Mouse (Mus musculus) urinary bladder, postnatal 4 days (tissue): ENCODE results near the gene Ddah2.

ENCODE experiments used
- DNase-seq, 2 experiments: peaks; one replicate each; pipeline ENCODE4 v3.0.0; 2021 to 2022; ENCODE audit warnings: low spot score in 2 of 2

The Ddah2 gene

GRCm38 (mm10) chr17:35077285-35077684 lies 18.4 kb downstream of the Ddah2 start:
- DNase-seq: no peak

DNA sequence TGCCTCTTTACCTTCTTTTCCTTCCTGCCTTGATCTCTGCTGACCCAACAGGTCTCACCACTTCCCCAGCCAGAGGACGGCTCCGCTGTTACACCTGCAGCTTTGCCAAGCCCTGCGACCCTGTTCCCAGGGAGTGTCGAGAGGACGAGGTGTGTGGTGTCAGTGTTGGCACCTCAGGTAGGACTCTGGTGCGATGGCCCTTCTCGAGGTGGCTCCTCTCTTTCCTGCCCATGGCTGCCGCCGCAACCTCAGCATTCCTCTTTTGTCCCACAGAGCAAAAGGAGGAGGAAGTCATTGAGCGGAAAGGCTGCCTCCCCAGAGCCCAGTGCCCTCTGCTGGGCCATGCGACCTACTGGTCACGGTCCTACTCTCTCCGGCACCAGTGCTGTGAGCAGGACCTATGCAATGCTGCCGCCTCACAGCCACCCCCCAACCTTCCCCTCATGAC lies 19.0 kb downstream of the Ddah2 start, which contains the start of gene Ly6g6d:
Gene Ly6g6d (minus strand): TSS at position 280 of the 448 bp plus-strand sequence.
- peak in 1 of 2 experiments; percentile 47 for DNase-seq

- DNase-seq: no peak
Measured at GRCm38 (mm10) chr17:35079778-35080177, 20.9 kb downstream of the Ddah2 start.

DNA sequence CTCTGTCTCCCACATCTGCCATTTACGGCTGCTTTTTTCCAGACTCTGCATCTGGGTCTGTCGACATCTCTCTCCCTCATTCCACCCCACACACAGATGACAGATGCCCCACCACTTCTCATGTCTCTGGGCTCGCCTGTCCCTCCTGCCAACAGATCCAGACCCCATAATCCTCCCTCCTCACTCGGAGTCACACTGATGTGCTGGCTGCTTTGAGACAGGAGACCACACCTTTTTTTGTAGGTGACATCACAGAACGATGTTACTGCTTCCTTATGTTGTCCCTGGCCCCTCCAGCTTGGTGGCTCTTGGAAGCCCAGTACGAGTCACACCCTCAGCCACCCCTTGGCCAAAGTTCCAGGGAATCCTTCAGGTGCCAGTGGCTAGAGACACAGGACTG lies 21.4 kb downstream of the Ddah2 start:
- no peak for DNase-seq

DNA sequence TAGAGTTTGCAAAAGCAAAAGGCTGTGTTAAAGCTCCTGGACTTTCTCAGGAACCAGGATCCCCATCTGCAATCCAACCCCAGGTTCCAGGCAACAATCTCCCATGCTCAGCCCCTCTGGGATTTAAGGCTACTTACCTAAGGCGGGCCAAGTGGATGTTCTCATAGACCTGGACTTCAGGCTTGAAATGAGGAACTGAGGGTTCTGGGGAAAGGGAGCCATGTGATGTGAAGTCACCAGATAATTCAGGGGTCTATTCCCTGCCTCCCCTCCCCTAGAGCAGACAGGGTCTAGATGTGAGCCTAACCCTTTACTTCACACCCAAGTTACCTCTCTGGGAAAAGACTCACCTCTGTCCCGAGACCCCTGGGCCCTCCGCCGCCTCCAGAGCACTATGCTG lies 21.9 kb downstream of the Ddah2 start:
- DNase-seq: no peak

DNA sequence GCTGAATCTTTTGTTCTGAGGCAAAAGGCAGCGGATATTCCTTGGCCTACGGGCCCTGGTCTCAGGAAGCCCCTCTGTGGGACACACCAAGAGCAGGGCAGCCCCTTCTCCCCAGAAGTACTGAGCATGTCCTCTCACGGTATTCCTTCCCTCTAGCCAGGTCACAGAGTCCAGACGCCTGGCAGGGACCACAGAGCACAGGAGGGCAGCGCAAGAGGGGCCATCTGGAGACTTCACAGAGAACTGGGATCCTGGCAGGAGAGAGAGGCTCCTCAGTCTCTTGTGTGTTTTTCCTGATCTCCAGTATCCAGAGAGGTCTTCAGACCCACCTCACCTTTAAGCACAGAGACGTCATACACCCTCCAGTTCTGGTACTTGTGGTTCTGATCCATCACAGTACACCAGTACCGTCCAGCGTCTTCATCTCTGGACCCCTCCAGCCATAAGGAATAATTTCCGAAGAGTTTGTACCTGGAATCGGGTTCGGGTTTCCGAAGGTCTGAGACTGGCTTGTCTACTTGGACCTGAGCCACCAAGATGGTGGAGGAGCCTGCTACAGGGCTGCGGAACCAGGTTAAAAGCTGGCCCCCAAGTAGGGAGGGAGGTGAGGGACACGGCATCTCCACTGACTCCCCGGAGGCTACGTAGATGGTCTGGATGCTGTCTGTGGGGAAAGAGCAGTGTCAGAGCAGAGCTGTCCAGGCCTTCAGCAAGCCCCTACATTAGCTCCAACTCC lies 24.2 kb downstream of the Ddah2 start:
- no peak for DNase-seq

- DNase-seq: no peak
Measured at GRCm38 (mm10) chr17:35083929-35084497, 25.2 kb downstream of the Ddah2 start.

- no peak for DNase-seq
Measured at GRCm38 (mm10) chr17:35085208-35085865, 26.5 kb downstream of the Ddah2 start, which contains the start of gene Ly6g6f. TSS of gene Ly6g6f (minus strand) at chr17:35085610.

DNA sequence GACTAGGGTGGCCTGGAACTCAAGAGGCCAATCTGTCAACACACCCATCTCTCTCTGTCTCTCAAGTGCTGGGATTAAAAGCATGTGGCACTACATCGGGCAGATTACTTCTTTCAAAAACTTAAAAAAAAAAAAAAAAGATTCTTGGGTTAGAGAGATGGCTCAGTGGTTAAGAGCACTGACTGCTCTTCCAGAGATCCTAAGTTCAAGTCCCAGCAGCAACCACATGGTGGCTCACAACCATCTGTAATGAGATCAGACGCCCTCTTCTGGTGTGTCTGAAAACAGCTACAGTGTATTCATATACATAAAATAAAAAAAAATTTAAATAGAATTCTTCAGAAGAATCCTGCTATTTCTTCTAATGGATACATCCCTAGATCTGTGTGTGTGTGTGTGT lies 29.3 kb downstream of the Ddah2 start:
- DNase-seq: no peak

GRCm38 (mm10) chr17:35088825-35089644 lies 30.2 kb downstream of the Ddah2 start, which contains the start of gene Abhd16a:
TSS of gene Abhd16a (plus strand) at chr17:35089263.
- DNase-seq: peak; percentile 93 to 94

- no peak for DNase-seq
Measured at GRCm38 (mm10) chr17:35090166-35090932, 31.5 kb downstream of the Ddah2 start.

- DNase-seq: no peak
Measured at GRCm38 (mm10) chr17:35092403-35093198, 33.8 kb downstream of the Ddah2 start.

DNA sequence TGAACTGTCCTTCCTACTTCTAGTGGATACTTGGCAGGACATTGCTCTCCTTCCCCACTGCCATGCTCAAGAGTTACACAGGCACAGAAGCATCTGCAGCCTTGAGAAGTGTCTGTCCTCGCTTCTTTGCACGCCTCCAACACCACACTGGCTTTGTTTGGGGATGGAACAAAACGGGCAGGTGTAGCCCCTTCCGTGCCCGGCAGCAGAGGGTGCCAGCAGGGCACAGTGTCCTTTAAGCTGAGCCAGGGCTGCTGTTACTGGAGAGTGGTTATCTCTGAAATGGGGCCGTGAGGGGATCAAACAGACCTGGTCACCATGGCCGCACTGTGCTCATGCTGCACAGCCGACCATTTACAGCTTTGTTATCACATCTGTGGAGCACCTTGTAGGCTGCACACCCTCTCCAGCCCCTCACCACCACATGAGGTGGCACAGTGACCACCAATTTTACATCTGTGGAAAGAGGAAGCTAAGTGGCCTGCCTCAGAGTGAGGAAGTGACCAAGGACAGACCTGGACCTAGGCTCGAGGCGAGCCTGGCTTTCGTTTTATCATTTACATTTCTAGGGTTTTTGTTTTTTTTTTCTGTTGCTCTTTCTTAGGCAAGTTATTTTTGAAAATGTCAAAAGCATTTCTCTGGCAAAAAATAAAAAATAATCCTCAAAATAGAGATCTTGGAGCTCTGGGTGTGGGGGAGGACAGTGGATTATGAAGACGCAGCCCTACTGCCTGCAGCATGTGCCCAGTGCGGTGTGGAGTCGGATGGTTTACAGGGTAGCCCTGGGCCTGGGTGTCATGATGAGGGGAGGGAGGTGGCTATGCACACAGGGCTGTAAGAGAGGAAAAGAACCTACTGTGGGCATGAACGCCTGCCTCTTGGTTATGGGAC lies 35.9 kb downstream of the Ddah2 start:
- no peak for DNase-seq

DNA sequence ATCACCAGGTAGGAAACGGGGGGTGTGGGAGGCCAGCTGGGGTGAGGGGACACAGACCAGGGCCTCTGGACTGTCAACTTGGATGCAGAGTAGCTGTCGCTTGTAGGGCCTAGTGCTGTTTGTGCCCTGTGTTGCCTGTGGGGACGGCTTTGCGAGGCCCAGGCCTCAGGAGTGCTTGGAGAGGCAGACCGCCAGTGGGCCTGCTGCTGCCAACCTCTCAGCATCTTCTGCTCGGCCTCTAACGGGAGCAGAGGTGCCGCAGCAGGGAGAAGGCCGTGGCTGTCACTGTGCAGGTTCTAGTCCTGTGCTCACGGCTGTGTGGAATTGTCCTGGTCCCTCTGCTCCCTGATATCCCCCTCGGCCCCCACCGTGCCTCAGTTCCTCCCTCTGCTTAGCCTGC lies 37.8 kb downstream of the Ddah2 start:
- DNase-seq: no peak

DNA sequence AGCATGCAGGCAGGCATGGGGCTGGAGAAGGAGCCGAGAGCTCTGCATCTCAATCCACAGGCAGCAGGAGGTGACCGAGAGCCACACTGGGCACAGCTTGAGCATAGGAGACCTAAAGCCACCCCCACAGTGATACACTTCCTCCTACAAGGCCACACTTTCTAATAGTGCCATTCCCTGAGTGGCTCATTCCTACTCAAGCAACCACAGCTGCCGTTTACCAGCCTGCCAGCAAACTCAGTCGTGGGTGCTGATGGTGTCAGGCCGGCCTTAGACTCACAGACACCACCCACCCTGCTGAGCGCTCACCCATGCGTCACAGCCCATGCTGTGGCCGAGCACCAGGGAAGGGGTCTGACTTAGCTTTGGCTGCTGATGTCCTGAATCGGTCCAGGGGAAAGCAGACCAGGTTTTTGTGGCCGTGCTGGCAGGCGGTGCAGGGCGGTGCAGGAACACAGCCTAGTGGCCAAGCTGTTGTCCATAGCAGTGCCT lies 38.4 kb downstream of the Ddah2 start:
- DNase-seq: no peak

- no peak for DNase-seq
Measured at GRCm38 (mm10) chr17:35100196-35100765, 41.4 kb downstream of the Ddah2 start.

DNA sequence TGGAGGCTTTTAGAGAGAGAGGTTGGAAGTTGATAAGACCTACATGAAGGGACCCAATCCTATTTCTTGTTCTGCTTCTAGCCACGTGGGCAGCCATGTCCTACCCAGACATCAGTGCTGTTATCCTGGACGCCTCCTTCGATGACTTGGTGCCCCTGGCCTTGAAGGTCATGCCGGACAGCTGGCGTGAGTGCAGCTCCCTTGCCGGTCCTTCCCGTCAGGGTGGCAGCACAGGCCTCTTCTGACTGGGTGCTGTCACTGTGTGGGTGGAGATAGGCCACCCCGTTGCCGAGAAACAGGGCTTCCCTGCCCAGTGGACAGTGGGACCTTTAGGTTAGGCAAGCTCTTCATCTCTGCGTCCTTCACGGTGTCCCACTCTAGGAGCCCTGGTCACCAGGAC lies 42.3 kb downstream of the Ddah2 start:
- no peak for DNase-seq

DNA sequence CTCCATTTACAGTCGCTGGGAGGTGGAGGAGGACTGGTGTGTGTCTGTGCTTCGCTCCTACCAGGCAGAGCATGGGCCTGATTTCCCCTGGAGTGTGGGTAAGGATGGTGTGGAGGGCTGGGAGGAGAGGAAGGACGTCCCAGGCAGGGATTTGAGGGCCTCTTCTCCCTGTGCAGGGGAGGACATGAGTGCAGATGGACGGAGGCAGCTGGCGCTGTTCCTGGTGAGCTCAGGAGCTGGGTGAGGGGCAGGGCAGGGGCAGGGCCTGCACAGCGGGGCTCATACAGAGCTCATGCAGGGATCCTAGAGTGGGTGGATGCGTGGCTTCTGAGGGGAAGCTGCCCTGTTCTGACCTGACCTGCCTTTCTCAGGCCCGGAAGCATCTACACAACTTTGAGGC lies 43.5 kb downstream of the Ddah2 start:
- no peak for DNase-seq

DNA sequence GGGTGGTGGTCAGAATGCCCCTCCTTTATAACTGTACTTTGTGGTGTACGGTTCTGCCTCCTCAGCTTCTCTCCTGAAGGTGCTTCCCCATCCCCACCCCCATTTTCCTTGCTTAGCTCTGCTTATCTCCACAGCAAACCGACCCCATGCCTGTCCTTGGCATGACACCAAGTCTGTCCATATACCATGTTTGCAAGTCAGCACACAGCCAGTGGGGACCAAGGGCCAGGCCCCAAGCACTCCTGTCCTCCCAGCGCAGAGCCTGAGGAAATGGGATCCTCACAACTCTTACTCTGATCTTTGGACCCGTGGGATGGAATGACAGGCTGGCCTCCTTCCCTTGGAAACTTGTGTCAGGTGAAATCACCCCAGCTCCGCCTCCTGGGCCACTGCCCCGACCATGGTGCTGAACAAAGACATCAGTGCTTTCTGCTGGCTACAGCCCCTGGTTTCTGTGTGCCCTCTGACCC lies 44.4 kb downstream of the Ddah2 start:
- DNase-seq: no peak
